Mouse (Mus musculus) R1 (cell line): ENCODE measurements around the gene Herc1.
"Not testable (repeated sequence)": the region's sequence is repeated elsewhere in the genome, so short reads cannot be mapped to it uniquely, and the experiment has no call there.

Experiments
- DNase-seq: peaks from one replicate; pipeline ENCODE4 v3.0.0-alpha.2; 2018; ENCODE audit warnings: low read depth, low spot score

Herc1 gene

GRCm38 (mm10) chr9:66347405-66348035 lies 2.7 kb upstream of the Herc1 start:
- DNase-seq: no peak

DNA sequence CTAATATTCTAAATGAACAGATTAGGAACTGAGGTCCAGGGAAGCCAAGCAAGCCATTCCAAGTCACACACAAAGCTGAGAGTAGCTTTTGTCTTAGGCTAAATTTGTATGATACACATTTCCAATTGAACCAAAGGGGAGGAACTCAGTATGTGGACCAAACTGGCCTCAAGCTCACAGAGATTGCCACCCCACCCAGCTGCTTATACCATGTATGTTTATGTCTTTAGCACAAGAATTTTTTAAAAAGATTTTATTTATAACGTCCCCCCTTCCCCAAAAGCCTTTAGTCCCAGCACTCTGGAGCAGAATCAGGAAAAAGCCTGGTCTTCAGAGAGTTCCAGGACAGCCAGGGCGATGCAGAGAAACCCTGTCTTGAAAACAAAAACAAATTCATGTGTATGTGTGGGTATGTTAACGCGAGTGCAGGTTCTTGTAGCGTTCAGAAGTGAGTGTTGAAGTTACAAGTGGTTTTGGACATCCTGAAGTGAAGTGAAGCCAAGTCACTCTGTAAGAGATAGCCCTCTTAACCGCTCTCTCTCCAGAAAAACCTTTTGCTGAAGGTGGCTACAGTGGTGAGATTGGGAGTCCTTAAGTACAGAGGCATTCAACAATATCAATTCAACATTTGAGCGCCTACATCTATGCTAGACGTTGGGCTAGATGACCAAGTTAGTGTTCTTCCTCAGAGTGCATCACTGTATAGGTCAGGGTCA lies 948 bp upstream of the Herc1 start:
- no peak for DNase-seq

GRCm38 (mm10) chr9:66350788-66351430 lies 659 bp downstream of the Herc1 start:
- peak; percentile 75 for DNase-seq

GRCm38 (mm10) chr9:66352704-66353103 lies 2.5 kb downstream of the Herc1 start:
- DNase-seq: no peak

GRCm38 (mm10) chr9:66359135-66359534 lies 8.9 kb downstream of the Herc1 start:
- no peak for DNase-seq

DNA sequence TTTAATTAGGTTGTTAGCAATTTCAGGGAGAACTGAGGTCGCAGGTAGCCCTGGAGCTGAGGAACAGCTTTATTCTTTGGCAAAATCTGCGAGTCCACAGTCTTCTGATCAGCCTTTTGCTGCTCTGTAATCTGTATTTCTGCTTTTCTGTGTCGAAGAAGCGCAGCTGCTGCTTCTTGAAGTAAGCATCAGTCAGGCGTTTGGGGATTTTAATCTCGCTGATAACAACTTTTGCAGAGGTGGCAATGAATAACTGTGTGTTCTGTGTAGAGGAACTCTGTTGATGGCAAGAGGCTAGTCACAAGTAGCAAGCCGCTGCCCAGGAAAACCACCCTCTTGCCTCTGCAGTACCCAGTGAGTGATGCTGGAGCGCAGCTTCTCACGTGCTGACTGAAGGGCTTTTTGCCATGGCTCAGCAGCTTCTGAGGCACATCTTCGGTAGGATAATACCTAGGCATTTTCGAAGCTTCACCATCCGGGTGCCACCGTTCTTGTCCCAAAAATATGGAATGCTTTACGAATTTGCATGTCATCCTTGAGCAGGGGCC lies 10.0 kb downstream of the Herc1 start:
- DNase-seq: no peak

- no peak for DNase-seq
Observed at GRCm38 (mm10) chr9:66368890-66369433, 18.7 kb downstream of the Herc1 start.

DNA sequence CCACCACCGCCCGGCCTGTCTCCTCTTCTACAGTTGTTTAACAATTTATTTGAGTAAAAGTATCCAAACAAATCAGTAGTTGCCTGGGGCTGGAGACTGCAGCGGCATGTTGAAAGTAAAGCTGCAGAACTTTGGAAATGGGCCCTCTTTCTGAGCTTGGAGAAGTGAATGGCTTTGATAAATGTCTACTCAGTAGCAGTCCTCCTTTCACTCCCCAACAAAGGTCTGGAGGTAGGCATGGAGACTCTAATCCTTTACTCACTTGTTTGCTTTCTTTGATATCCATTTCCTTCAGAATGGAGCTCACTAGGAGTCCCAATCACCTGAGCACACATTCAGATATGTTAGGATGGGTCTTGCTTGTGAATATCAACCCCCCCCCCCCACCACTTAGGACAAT lies 20.1 kb downstream of the Herc1 start:
- peak; percentile 55 for DNase-seq

DNA sequence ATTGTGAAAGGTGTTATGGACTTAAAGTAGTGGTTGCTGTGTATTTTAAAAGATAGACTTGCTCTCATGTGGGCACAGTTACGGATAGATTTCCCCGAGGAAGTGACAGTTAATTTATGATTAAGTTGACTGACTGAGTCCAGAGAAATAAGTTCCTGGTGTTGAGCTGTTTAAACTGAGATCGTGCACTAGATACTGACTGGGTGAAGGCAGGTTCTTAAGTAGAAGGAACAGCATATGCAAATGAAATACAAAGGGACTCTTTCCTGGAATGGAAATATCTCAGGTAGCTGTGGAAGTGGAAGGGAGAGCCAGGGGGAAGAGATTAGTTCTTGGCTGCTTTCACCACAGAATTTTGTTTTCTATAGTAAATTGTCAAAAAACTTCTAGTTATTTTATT lies 20.6 kb downstream of the Herc1 start:
- peak; percentile 8 for DNase-seq

DNA sequence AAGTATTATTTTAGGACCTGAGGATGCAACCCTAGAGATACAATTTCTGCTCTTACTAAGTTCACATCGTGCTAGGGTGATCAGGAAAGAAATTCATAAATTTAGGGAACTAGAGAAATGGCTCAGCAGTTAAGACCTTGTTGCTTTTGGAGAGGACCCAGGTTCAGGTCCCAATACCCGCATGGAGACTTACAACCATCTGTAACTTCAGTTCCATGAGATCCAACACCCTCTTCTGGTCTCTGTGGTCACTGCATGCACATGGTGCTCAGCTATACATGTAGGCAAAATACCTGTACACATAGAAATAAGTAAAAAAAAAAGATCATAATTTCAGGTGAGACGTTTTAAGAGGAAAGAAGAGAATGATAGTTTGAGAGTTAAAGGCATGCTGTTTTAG lies 23.2 kb downstream of the Herc1 start:
- DNase-seq: peak; percentile 43

- DNase-seq: no peak
Observed at GRCm38 (mm10) chr9:66374495-66375478, 24.5 kb downstream of the Herc1 start.

DNA sequence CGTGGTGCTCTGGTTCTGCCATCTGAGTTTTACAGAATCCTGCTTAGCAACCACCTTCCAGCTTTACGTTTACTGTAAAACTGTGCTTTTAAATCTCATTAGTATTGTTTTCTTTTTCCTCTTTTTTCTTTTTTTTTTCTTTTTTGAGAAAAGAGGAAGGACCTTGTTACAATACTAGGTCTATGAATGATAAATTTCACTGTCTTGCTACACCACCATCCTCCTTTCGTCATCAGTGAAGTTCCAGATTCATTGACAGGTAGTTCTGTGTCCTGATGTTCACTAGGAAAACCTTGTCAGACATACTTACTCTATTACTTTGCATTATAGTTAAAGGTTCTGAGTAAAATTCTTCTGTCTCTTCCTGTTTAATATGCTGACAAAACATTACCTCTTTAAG lies 33.2 kb downstream of the Herc1 start:
- no peak for DNase-seq

DNA sequence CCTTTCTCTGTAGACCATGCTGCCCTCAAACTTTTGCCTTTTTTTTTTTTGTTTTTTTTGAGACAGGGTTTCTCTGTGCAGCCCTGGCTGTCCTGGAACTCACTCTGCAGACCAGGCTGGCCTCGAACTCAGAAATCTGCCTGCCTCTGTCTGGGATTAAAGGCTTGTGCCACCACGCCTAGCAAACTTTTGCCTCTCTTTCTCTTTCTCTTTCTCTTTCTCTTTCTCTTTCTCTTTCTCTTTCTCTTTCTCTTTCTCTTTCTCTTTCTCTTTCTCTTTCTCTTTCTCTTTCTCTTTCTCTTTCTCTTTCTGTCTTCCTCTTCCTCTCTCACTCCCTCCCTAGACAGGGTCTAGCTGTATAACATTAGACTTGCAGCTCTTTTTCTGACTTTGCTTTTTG lies 40.1 kb downstream of the Herc1 start:
- DNase-seq: not testable (repeated sequence)

GRCm38 (mm10) chr9:66393304-66393703 lies 43.1 kb downstream of the Herc1 start:
- no peak for DNase-seq

DNA sequence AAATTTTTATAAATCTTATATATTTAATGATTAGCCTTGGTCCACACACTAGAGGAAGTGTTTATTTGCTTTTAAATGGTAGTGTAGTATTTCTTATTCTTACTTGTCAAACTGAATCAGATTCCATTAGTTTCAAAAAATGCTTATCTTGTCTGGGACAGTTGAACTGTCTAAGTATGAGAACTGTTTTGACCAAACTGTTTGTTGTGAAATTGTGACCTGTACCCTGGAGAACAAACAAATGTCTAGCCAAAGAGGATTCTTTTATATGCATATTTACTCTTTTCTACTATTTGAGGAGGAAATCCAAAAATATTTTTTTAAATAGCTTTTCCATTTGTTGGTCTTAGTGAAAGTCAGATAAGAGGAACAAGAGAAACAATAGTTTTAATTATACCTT lies 73.2 kb downstream of the Herc1 start:
- no peak for DNase-seq

DNA sequence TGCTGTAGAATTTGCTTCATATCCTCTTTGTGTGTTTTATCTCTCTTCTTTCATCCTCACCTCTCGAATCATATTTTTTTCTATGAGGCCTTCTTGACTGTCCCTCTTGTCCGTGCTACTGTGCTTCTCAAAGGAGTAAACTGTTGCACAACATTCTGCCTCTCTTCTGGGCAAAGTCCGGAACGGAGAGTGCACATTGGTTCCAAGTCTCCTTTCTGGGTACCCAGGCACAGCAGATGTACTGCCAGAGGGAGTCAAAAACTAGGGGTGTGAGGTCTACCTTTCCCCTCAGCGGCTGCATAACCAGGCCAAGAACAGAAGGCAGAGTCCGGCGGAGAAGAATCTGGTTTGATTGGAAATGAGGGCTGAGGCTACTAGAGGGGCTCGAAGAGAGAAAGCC lies 89.8 kb downstream of the Herc1 start:
- no peak for DNase-seq

DNA sequence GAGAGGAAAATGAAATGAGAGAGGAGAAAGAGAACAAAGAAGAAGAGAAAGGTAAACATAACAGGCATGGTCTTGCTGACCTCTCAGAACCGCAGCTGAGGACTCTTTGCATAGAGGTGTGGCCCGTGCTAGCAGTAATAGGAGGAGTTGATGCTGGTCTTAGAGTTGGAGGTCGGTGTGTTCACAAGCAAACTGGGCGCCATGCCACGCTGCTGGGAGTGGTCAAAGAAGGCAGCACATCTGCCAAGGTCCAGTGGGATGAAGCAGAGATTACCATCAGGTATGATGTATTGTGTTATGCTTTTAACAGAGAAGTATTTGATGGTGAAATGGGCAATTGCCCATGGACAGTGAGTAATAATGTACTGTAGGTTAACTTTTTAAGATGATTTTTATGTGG lies 98.0 kb downstream of the Herc1 start:
- no peak for DNase-seq

DNA sequence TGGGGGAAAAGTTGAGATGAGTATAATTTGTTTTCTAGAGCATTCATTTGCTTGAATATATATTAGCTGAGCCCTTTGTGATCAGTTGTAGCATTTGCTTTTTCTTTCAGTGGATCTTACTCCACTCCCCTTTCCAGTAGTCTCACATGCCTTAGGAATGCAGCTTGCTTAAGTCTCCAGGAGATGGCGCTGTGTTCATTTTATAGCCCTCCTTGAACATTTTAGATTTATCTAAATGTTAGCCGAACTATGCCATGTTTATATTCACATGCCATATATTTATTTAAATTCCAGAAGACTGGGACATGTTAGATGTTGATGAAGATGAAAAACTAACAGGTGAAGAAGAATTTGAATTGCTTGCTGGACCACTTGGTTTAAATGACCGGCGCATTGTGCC lies 114.8 kb downstream of the Herc1 start:
- DNase-seq: peak; percentile 62

DNA sequence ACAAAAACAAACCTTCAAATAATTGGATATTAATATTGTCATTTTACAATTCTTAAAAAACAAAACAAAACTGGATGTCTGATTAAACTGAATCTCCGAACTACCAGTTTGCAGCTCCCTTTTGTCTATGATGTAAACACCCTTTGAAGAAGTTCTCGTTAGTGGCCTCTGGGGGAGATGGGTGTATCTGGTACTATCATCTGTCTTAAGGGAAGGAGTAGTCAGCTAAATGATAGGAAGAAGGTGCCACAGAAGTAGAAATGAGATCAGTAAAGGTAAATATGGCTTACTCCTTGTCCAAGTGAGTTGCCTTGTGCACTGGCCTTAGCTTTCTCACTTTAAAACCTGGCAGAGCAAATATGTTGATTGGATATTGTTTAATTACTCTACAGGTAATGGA lies 127.5 kb downstream of the Herc1 start:
- peak; percentile 4 for DNase-seq

GRCm38 (mm10) chr9:66483429-66483828 lies 133.2 kb downstream of the Herc1 start:
- no peak for DNase-seq

DNA sequence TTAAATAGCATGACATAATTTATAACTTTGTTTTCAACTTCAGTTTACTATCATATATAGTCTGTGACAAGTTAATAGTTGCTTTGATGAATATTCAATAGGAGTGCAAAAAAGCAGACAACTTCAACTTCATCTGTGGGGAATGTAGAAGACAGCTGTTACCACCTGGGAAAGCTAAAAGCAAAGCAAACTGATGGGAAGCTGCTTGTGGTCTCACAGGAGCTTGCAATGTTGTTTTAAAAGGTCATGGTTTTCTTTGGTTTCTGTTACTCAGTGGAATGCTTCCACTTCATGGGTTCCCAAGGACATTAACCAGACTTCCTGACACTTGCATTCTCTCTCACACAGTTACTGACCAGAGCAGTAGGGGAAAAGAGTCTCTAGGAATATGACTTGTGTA lies 138.5 kb downstream of the Herc1 start:
- no peak for DNase-seq
